Mouse (Mus musculus) heart, embryonic 12.5 days (tissue): Measurements from ENCODE around the gene Col20a1. TPM values are rescaled to one million over a fixed set of nuclear protein-coding genes. Genes with fewer than 3 reads are reported as not detected.

Experiments used
- ATAC-seq: fragments of 200-750 bp; cut with Nextera tagmentation; 2 replicates; pipeline ENCODE4 v1.8.0; 2017; ENCODE audit warnings: moderate TSS enrichment, moderate library complexity; ENCODE audit not compliant: insufficient number of reproducible peaks, low FRiP score
- H3K27ac ChIP-seq: fragments of 300-500 bp; sonication (generic); 2 replicates; pipeline ENCODE4 v1.5.1; 2016; ENCODE audit warnings: mild to moderate bottlenecking, moderate library complexity; ENCODE audit not compliant: poor library complexity, severe bottlenecking
- H3K27me3 ChIP-seq: fragments of 300-500 bp; sonication (generic); replicated peaks from 2 replicates; pipeline ENCODE4 v1.6.1; 2016; ENCODE audit warnings: mild to moderate bottlenecking, moderate library complexity
- H3K36me3 ChIP-seq: fragments of 300-500 bp; sonication (generic); 2 replicates; pipeline ENCODE4 v1.6.1; 2016; ENCODE audit warnings: mild to moderate bottlenecking, moderate library complexity
- H3K4me1 ChIP-seq: fragments of 300-500 bp; sonication (generic); replicated peaks from 2 replicates; pipeline ENCODE4 v1.6.1; 2016; ENCODE audit warnings: mild to moderate bottlenecking
- H3K4me2 ChIP-seq: fragments of 300-500 bp; sonication (generic); 2 replicates; pipeline ENCODE4 v1.6.1; 2016; ENCODE audit warnings: mild to moderate bottlenecking, moderate library complexity
- H3K4me3 ChIP-seq: fragments of 300-500 bp; sonication (generic); 2 replicates; pipeline ENCODE4 v1.5.1; 2016; ENCODE audit warnings: mild to moderate bottlenecking
- H3K9ac ChIP-seq: fragments of 300-500 bp; sonication (generic); 2 replicates; pipeline ENCODE4 v1.6.1; 2016; ENCODE audit warnings: mild to moderate bottlenecking, moderate library complexity
- H3K9me3 ChIP-seq: fragments of 300-500 bp; sonication (generic); replicated peaks from 2 replicates; pipeline ENCODE4 v1.6.1; 2016; ENCODE audit warnings: mild to moderate bottlenecking, moderate library complexity
- WGBS: fragments of 180-500 bp; shearing (Covaris S2); methylation state at CpG from one replicate; pipeline ENCODE4 v1.1.7; 2016; 5-methylcytosine and 5-hydroxymethylcytosine counted together
- polyA plus RNA-seq: library from polyadenylated mRNA; unstranded; fragments of >200 nt; fragmentation: Nextera tagmentation; extraction: Ambion mirVana; gene quantifications from 2 replicates; pipeline ENCODE4 v1.2.1, GENCODE M21; 2016

The Col20a1 gene
- polyA plus RNA-seq, 1 experiment from 2014 or later, result 0.20 TPM

DNA sequence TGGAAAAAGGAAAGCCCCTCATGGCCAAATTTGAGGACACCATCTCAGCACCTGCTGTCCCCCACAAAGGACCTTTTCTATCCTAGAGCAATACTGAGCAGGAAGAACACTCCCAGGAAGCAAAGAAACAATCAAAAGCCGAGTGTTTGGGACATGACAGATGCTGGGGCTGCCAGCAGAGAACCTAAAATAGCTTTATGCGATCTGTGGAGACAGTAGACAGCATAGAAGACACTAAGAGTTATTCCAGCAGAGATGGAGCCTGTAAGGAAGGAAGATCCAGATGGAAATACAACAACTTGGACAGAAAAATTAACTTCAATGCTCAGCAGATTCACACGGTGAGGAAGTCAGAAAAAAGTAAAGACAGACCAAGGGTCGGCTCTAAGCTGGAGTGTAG lies 79.5 kb downstream of the Col20a1 start:
- Histone ChIP-seq H3K4me2 (no peak overlapping the region), H3K27me3 (peaks cover 47% of the 10 kb centered on the region)
- WGBS, result 48% methylated on average over 4 of the region's 4 CpGs

More for the DNA sequence above, 79.5 kb downstream of the Col20a1 start:
- no peaks in the 10 kb centered on the region for H3K4me1 ChIP-seq
- ATAC-seq, result no peak
- no peak overlapping the region for H3K9ac ChIP-seq
- no peak overlapping the region for H3K4me3 ChIP-seq
- H3K9me3 ChIP-seq, result no peaks in the 10 kb centered on the region
- no peak overlapping the region for H3K27ac ChIP-seq
- H3K36me3 ChIP-seq, result no peaks in the 10 kb centered on the region

Other genes starting within 250 kb of the Col20a1 start
- not detected in 2 replicates for gene Bhlhe23, start 209.6 kb upstream of the Col20a1 start, polyA plus RNA-seq
- 44.9 and 47.0 TPM in 2 replicates for gene Ythdf1, start 65.6 kb upstream of the Col20a1 start, polyA plus RNA-seq
- 0.32 and 0.46 TPM in 2 replicates for gene Birc7, start 57.5 kb upstream of the Col20a1 start, polyA plus RNA-seq
- gene Nkain4, start 31.8 kb upstream of the Col20a1 start, polyA plus RNA-seq, result 36.1 and 37.1 TPM in 2 replicates
- 87.0 and 88.0 TPM in 2 replicates for gene Arfgap1, start 19.3 kb upstream of the Col20a1 start, polyA plus RNA-seq
- 0.19 and 0.31 TPM in 2 replicates for gene Chrna4, start 57.0 kb downstream of the Col20a1 start, polyA plus RNA-seq
- 0.11 TPM in 1 of 2 replicates, not detected in the other for gene Kcnq2, start 148.8 kb downstream of the Col20a1 start, polyA plus RNA-seq
- 7.7 and 7.9 TPM in 2 replicates for gene Eef1a2, start 170.5 kb downstream of the Col20a1 start, polyA plus RNA-seq
- 174 and 175 TPM in 2 replicates for gene Ppdpf, start 200.7 kb downstream of the Col20a1 start, polyA plus RNA-seq
- gene Ptk6, start 216.3 kb downstream of the Col20a1 start, polyA plus RNA-seq, result not detected in 2 replicates
- gene Srms, start 226.7 kb downstream of the Col20a1 start, polyA plus RNA-seq, result 0.23 and 0.32 TPM in 2 replicates
- not detected in 2 replicates for gene Fndc11, start 233.5 kb downstream of the Col20a1 start, polyA plus RNA-seq